Mouse (Mus musculus) adipose tissue, adult 10 weeks (tissue): Measurements from ENCODE around the gene Zfp969. TPM values are rescaled to one million over a fixed set of nuclear protein-coding genes. Genes with fewer than 3 reads are reported as not detected.

Source experiments
- polyA plus RNA-seq: library from polyadenylated mRNA; stranded (reverse); fragments of 350-450 nt; fragmentation: Illumina TruSeq; extraction: RNeasy Lipid Tissue Mini Kit (QIAGEN cat#74804); gene quantifications from one replicate; pipeline ENCODE4 v1.2.3, GENCODE M21; 2014; ENCODE audit warnings: low read depth, low replicate concordance

Zfp969 gene
- polyA plus RNA-seq, result not detected

DNA sequence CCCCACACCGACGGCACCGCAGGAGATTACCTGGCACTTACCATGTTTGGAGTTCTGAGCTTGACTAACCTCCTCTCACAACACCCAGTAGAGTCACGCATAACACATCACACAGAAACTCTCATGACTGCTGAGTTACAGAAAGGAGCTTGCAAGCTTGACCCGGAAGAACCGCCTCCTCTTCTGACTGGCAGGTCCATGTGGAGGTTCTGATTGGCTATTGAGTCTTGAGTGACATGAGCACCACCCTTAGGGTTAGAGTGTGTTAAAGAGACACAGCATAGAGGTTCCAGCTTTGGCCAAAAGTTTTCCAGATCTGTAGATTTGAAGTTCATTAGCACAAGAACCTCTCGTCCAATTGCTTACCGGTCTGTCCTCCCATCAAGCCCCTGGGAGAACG is at the start of gene Zfp969:
Gene Zfp969, minus strand, starts transcription at position 101 of the 400 bp plus-strand sequence.

DNA sequence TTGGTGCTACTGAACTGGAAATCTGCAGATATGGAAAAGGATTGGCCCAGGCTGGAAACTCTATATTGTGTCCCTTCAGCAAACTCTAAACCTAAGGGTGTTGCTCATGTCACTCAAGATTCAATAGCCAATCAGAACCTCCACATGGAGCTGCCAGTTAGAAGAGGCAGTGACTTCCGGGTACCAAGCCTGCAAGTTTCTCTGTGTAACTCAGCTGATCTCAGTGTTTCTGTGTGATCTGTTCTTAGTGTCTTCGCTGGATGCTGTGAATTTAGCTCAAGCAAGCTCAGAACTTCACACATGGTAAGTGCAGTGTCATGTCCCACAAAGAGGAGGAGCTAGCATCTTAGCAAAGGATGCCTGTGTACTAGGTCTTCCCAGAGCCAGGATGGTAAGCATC is 37.8 kb upstream of the Zfp969 start, which contains the start of gene Gm2007:
Gene Gm2007, plus strand, starts transcription at position 301 of the 400 bp plus-strand sequence.

DNA sequence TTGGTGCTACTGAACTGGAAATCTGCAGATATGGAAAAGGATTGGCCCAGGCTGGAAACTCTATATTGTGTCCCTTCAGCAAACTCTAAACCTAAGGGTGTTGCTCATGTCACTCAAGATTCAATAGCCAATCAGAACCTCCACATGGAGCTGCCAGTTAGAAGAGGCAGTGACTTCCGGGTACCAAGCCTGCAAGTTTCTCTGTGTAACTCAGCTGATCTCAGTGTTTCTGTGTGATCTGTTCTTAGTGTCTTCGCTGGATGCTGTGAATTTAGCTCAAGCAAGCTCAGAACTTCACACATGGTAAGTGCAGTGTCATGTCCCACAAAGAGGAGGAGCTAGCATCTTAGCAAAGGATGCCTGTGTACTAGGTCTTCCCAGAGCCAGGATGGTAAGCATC is 59.8 kb downstream of the Zfp969 start, which contains the start of gene Gm11007:
Gene Gm11007, plus strand, starts transcription at position 301 of the 400 bp plus-strand sequence.

Other genes starting within 250 kb of the Zfp969 start
- 5.6 TPM for gene Zfp965, start 233.7 kb downstream of the Zfp969 start, polyA plus RNA-seq
- gene Gm11007, start 59.7 kb downstream of the Zfp969 start, polyA plus RNA-seq, result 25.7 TPM
- 25.7 TPM for gene Gm2007, start 37.9 kb upstream of the Zfp969 start, polyA plus RNA-seq
- gene Gm14288, start 97.4 kb upstream of the Zfp969 start, polyA plus RNA-seq, result 5.8 TPM
- 7.9 TPM for gene Gm6710, start 165.6 kb upstream of the Zfp969 start, polyA plus RNA-seq
- 7.1 TPM for gene Zfp966, start 227.5 kb upstream of the Zfp969 start, polyA plus RNA-seq